Mouse (Mus musculus) c-Kit-positive CD71-negative TER-119-negative erythroid progenitor cells, embryonic 14.5 days (primary cell): ENCODE measurements around the gene Krt9.
"Not testable (repeated sequence)": the region's sequence is repeated elsewhere in the genome, so short reads cannot be mapped to it uniquely, and the experiment has no call there.

Source experiments
- DNase-seq: peaks from one replicate; pipeline ENCODE4 v3.0.0-alpha.2; 2013; ENCODE audit warnings: low read depth

Gene Krt9

GRCm38 (mm10) chr11:100192992-100193391, at the start of gene Krt9:
Gene Krt9 (minus strand): TSS chr11:100193246.
- DNase-seq, result no peak

GRCm38 (mm10) chr11:100240272-100240671, 47.2 kb upstream of the Krt9 start:
- not testable (repeated sequence) for DNase-seq

- no peak for DNase-seq
These were observed 28.7 kb upstream of the Krt9 start for GRCm38 (mm10) chr11:100221741-100222140.

GRCm38 (mm10) chr11:100219304-100219703, 26.3 kb upstream of the Krt9 start:
- no peak for DNase-seq

GRCm38 (mm10) chr11:100208542-100208941, 15.5 kb upstream of the Krt9 start:
- no peak for DNase-seq

GRCm38 (mm10) chr11:100207498-100207897, 14.5 kb upstream of the Krt9 start, which contains the start of gene Krt14:
Gene Krt14 (minus strand): TSS chr11:100207548.
- DNase-seq, result no peak

GRCm38 (mm10) chr11:100203448-100203847, 10.4 kb upstream of the Krt9 start:
- DNase-seq, result peak; percentile 38

GRCm38 (mm10) chr11:100202906-100203305, 9.9 kb upstream of the Krt9 start:
- no peak for DNase-seq

- peak; percentile 32 for DNase-seq
These were observed 7.2 kb upstream of the Krt9 start for GRCm38 (mm10) chr11:100200104-100200820.

GRCm38 (mm10) chr11:100198666-100199065, 5.6 kb upstream of the Krt9 start:
- DNase-seq, result no peak

GRCm38 (mm10) chr11:100191820-100192219, 1.2 kb downstream of the Krt9 start:
- DNase-seq, result no peak

- DNase-seq, result no peak
These were observed 6.3 kb downstream of the Krt9 start for GRCm38 (mm10) chr11:100186736-100187135.

- DNase-seq, result no peak
These were observed 11.3 kb downstream of the Krt9 start for GRCm38 (mm10) chr11:100181725-100182124.

GRCm38 (mm10) chr11:100179260-100179659, 13.8 kb downstream of the Krt9 start:
- no peak for DNase-seq

- DNase-seq, result no peak
These were observed 14.7 kb downstream of the Krt9 start for GRCm38 (mm10) chr11:100178307-100178706.

- no peak for DNase-seq
These were observed 16.3 kb downstream of the Krt9 start for GRCm38 (mm10) chr11:100176791-100177190.

- peak; percentile 47 for DNase-seq
These were observed 24.0 kb downstream of the Krt9 start for GRCm38 (mm10) chr11:100168765-100169762.

- no peak for DNase-seq
These were observed 25.0 kb downstream of the Krt9 start for GRCm38 (mm10) chr11:100168071-100168470.

GRCm38 (mm10) chr11:100164392-100164791, 28.7 kb downstream of the Krt9 start:
- DNase-seq, result no peak

GRCm38 (mm10) chr11:100157908-100158477, 35.1 kb downstream of the Krt9 start:
- DNase-seq, result no peak

- DNase-seq, result no peak
These were observed 35.7 kb downstream of the Krt9 start for GRCm38 (mm10) chr11:100157331-100157730.

- DNase-seq, result no peak
These were observed 37.4 kb downstream of the Krt9 start for GRCm38 (mm10) chr11:100155497-100156255.
